ENCODE assay signal across 22 mouse cellular contexts in genomic region chr10:122199791-122200190, GRCm38 (mm10).
DNase-seq lines count a peak whose midpoint lies in the region; ATAC-seq lines count a peak whose summit lies in the region.
"Had no signal": no experiment of that assay in that cellular context is flagged by ENCODE, and none has a peak within 500 bp of the region (broad histone marks: within the 10 kb centered on the region; RNA-seq: fewer than 3 reads in every experiment).

No protein-coding gene starts in this region.

- no peaks in the 10 kb centered on the region for H3K36me3 ChIP-seq in liver, embryonic 11.5 days (ENCODE audit: control insufficient read depth, insufficient read depth, low read length)
- H3K36me3 ChIP-seq in kidney, embryonic 14.5 days (ENCODE audit: control insufficient read depth, insufficient read depth, low read length), result no peaks in the 10 kb centered on the region

- no peaks in the 10 kb centered on the region for H3K9me3 ChIP-seq in liver, embryonic 11.5 days (ENCODE audit: control insufficient read depth, low read length)
- H3K9me3 ChIP-seq in kidney, embryonic 14.5 days (ENCODE audit: control insufficient read depth, low read length), result no peaks in the 10 kb centered on the region

- peak; percentile 5 for DNase-seq in liver
- no peak for DNase-seq in liver, embryonic 11.5 days (ENCODE audit: low spot score)
- peak; percentile 49 for DNase-seq in induced T-regulatory cell, adult 2 months (ENCODE audit: low read depth)
- DNase-seq in thymus, postnatal 25 days, result peak; percentile 26
- DNase-seq in kidney, postnatal 4 days, result no peak
- no peak for DNase-seq in layer of hippocampus, adult 9-10 months (ENCODE audit: low spot score)
- DNase-seq: adrenal gland, adult 2 months; cerebellum, postnatal 10 days; gastrocnemius, postnatal 25 days; heart, adult 2 months; kidney, adult 18-20 months; kidney, postnatal 10 days; left cerebral cortex, postnatal 4 days; lung, adult 18-20 months; lung, postnatal 36 days had no signal

- H3K4me2 ChIP-seq in liver, embryonic 11.5 days, result no peak overlapping the region
- H3K4me2 ChIP-seq in kidney, embryonic 14.5 days (replicated peaks; ENCODE audit: low read depth, low read length), result no peak overlapping the region
- H3K4me2 ChIP-seq: midbrain, embryonic 11.5 days had no signal

- H3K9ac ChIP-seq in liver, embryonic 11.5 days (ENCODE audit: low read depth, low read length), result no peak overlapping the region
- no peak overlapping the region for H3K9ac ChIP-seq in kidney, embryonic 14.5 days (ENCODE audit: low read depth, low read length)

- H3K4me3 ChIP-seq in liver, embryonic 11.5 days (ENCODE audit: low read depth, low read length), result no peak overlapping the region
- no peak overlapping the region for H3K4me3 ChIP-seq in kidney, embryonic 14.5 days (ENCODE audit: low read length)
- H3K4me3 ChIP-seq: erythroblast, embryonic 14.5 days; heart, adult 2 months; layer of hippocampus, adult 2 months had no signal

- H3K27me3 ChIP-seq in liver, embryonic 11.5 days (replicated peaks; ENCODE audit: control insufficient read depth, insufficient read depth, low read length), result no peaks in the 10 kb centered on the region
- no peaks in the 10 kb centered on the region for H3K27me3 ChIP-seq in kidney, embryonic 14.5 days (ENCODE audit: control insufficient read depth, insufficient read depth, low read length)

- H3K4me1 ChIP-seq in liver, embryonic 11.5 days (replicated peaks; ENCODE audit: control insufficient read depth, insufficient read depth, low read length), result 0 out of 2 replicates have a peak, but pooled peaks cover 3% of the 10 kb centered on the region
- H3K4me1 ChIP-seq in kidney, embryonic 14.5 days (ENCODE audit: control insufficient read depth, insufficient read depth, low read length), result no peaks in the 10 kb centered on the region

- ATAC-seq in liver, embryonic 11.5 days (replicated peaks; ENCODE audit: low FRiP score), result no peak; the same call in 1 of the 2 replicates
- peak; percentile 89 for ATAC-seq in activated CD4-positive, CD25-positive, alpha-beta regulatory T cell, adult 4 months
- no peak for ATAC-seq in kidney, embryonic 14.5 days (ENCODE audit: low FRiP score, low TSS enrichment)
- ATAC-seq: forebrain, embryonic 14.5 days; hindbrain, embryonic 16.5 days had no signal

- no peak overlapping the region for H3K27ac ChIP-seq in liver, embryonic 11.5 days (ENCODE audit: low read depth, low read length)
- H3K27ac ChIP-seq in kidney, embryonic 14.5 days (ENCODE audit: low read depth, low read length), result no peak overlapping the region
- H3K27ac ChIP-seq: heart, adult 2 months; layer of hippocampus, adult 2 months had no signal

- WGBS in liver, embryonic 11.5 days, result 40% methylated on average over 4 of the region's 4 CpGs
- 45% methylated on average over 4 of the region's 4 CpGs for WGBS in kidney, embryonic 14.5 days

Comparison
In these comparisons a context has a peak if more than half of its experiments do, and no peak if none do; other contexts are left out.
1. DNase-seq: peak in liver (single experiment), induced T-regulatory cell, adult 2 months (single experiment) and thymus, postnatal 25 days (single experiment); none in liver, embryonic 11.5 days (single experiment), kidney, postnatal 4 days (0 of 2) and layer of hippocampus, adult 9-10 months (single experiment).